Mouse (Mus musculus): ENCODE data around the gene Fam198a. TPM values are rescaled to one million over a fixed set of nuclear protein-coding genes. Genes with fewer than 3 reads are reported as not detected.

Gene Fam198a
- total and polyA plus RNA-seq, 3 experiments, result 0.78 to 1.6 (median 1.5) TPM

GRCm38 (mm10) chr9:121926634-121927405 is 24.0 kb upstream of the Fam198a start:
- DNase-seq, result no peak

GRCm38 (mm10) chr9:121927721-121928120 is 23.1 kb upstream of the Fam198a start:
- no peak for DNase-seq

GRCm38 (mm10) chr9:121928498-121928897 is 22.3 kb upstream of the Fam198a start:
- DNase-seq, result no peak

GRCm38 (mm10) chr9:121934856-121935255 is 15.9 kb upstream of the Fam198a start:
- DNase-seq, result no peak

GRCm38 (mm10) chr9:121936952-121937351 is 13.8 kb upstream of the Fam198a start:
- no peak for DNase-seq

- DNase-seq, result no peak
Measured at GRCm38 (mm10) chr9:121937451-121937864, 13.3 kb upstream of the Fam198a start.

- DNase-seq, result no peak
Measured at GRCm38 (mm10) chr9:121937944-121938355, 12.8 kb upstream of the Fam198a start.

- DNase-seq, result no peak
Measured at GRCm38 (mm10) chr9:121943005-121943404, 7.8 kb upstream of the Fam198a start.

- no peak for DNase-seq
Measured at GRCm38 (mm10) chr9:121943628-121944027, 7.2 kb upstream of the Fam198a start.

- DNase-seq, result peak; percentile 72
Measured at GRCm38 (mm10) chr9:121947784-121948183, 3.0 kb upstream of the Fam198a start.

- no peak for DNase-seq
Measured at GRCm38 (mm10) chr9:121948431-121948830, 2.4 kb upstream of the Fam198a start.

- no peak for DNase-seq
Measured at GRCm38 (mm10) chr9:121951114-121951423, 281 bp downstream of the Fam198a start.

GRCm38 (mm10) chr9:121952596-121952995 is 1.8 kb downstream of the Fam198a start:
- DNase-seq, result no peak

GRCm38 (mm10) chr9:121959966-121960635 is 9.3 kb downstream of the Fam198a start:
- DNase-seq, result peak; percentile 61

- DNase-seq, result no peak
Measured at GRCm38 (mm10) chr9:121964941-121965340, 14.2 kb downstream of the Fam198a start.

- peak; percentile 85 for DNase-seq
Measured at GRCm38 (mm10) chr9:121968258-121968657, 17.5 kb downstream of the Fam198a start.

GRCm38 (mm10) chr9:121969841-121970381 is 19.1 kb downstream of the Fam198a start:
- DNase-seq, result peak; percentile 52

GRCm38 (mm10) chr9:121973207-121973606 is 22.4 kb downstream of the Fam198a start:
- DNase-seq, result no peak

- DNase-seq, result no peak
Measured at GRCm38 (mm10) chr9:121974141-121974986, 23.6 kb downstream of the Fam198a start.

GRCm38 (mm10) chr9:121975321-121975720 is 24.5 kb downstream of the Fam198a start:
- peak; percentile 25 for DNase-seq

GRCm38 (mm10) chr9:121981046-121981445 is 30.3 kb downstream of the Fam198a start:
- DNase-seq, result peak; percentile 63

- DNase-seq, result no peak
Measured at GRCm38 (mm10) chr9:121981466-121982105, 30.8 kb downstream of the Fam198a start.
